Mouse (Mus musculus) liver, embryonic 16.5 days (tissue): Measurements from ENCODE around the gene Scrt2. TPM values are rescaled to one million over a fixed set of nuclear protein-coding genes. Genes with fewer than 3 reads are reported as not detected.

Experiments
- ATAC-seq: fragments of 200-750 bp; cut with Nextera tagmentation; 2 replicates; pipeline ENCODE4 v1.8.0; 2017; ENCODE audit warnings: low read depth, mild to moderate bottlenecking, moderate number of reproducible peaks, moderate library complexity
- H3K27ac ChIP-seq: fragments of 300-500 bp; sonication (generic); 2 replicates; pipeline ENCODE4 v1.5.1; 2014; ENCODE audit warnings: mild to moderate bottlenecking, low read length
- H3K27me3 ChIP-seq: fragments of 300-500 bp; sonication (generic); 2 replicates; pipeline ENCODE4 v1.6.1; 2014; ENCODE audit warnings: low read depth, low read length, mixed read lengths; ENCODE audit not compliant: control insufficient read depth, insufficient read depth
- H3K36me3 ChIP-seq: fragments of 300-500 bp; sonication (generic); 2 replicates; pipeline ENCODE4 v1.6.1; 2014; ENCODE audit warnings: mild to moderate bottlenecking; ENCODE audit not compliant: control insufficient read depth, insufficient read depth
- H3K4me1 ChIP-seq: fragments of 300-500 bp; sonication (generic); 2 replicates; pipeline ENCODE4 v1.6.1; 2014; ENCODE audit warnings: low read depth, low read length, mixed read lengths; ENCODE audit not compliant: control insufficient read depth
- H3K4me2 ChIP-seq: fragments of 300-500 bp; sonication (generic); 2 replicates; pipeline ENCODE4 v1.6.1; 2014; ENCODE audit warnings: low read depth, low read length, mixed read lengths
- H3K4me3 ChIP-seq: fragments of 300-500 bp; sonication (generic); 2 replicates; pipeline ENCODE4 v1.5.1; 2014; ENCODE audit warnings: low read depth, mild to moderate bottlenecking, low read length
- H3K9ac ChIP-seq: fragments of 300-500 bp; sonication (generic); 2 replicates; pipeline ENCODE4 v1.6.1; 2014; ENCODE audit warnings: low read depth, low read length
- H3K9me3 ChIP-seq: fragments of 300-500 bp; sonication (generic); replicated peaks from 2 replicates; pipeline ENCODE4 v1.6.1; 2016; ENCODE audit warnings: low read length; ENCODE audit not compliant: control insufficient read depth
- WGBS: fragments of 180-500 bp; shearing (Covaris S2); extraction: QIAGEN DNeasy Blood & Tissue Kit; methylation state at CpG from one replicate; pipeline ENCODE4 v1.1.7; 2014; ENCODE audit not compliant: insufficient replicate concordance; 5-methylcytosine and 5-hydroxymethylcytosine counted together
- polyA plus RNA-seq: library from polyadenylated mRNA; unstranded; fragments of >200 nt; fragmentation: Nextera tagmentation; extraction: Ambion mirVana; gene quantifications from 2 replicates; pipeline ENCODE4 v1.2.1, GENCODE M21; 2015

Scrt2 gene
- polyA plus RNA-seq, 1 experiment from 2014 or later: not detected

- no peak overlapping the region for H3K4me2 ChIP-seq
- H3K27me3 ChIP-seq: peaks cover 18% of the 10 kb centered on the region
- no peak for ATAC-seq
- peaks cover 14% of the 10 kb centered on the region for H3K4me1 ChIP-seq
- H3K4me3 ChIP-seq: no peak overlapping the region
- no peaks in the 10 kb centered on the region for H3K36me3 ChIP-seq
- H3K9ac ChIP-seq: no peak overlapping the region
- WGBS: 71% methylated on average over 13 of the region's 13 CpGs
- no peak overlapping the region for H3K27ac ChIP-seq
- H3K9me3 ChIP-seq: no peaks in the 10 kb centered on the region
Measured at GRCm38 (mm10) chr2:152101761-152102160, 20.4 kb downstream of the Scrt2 start.

DNA sequence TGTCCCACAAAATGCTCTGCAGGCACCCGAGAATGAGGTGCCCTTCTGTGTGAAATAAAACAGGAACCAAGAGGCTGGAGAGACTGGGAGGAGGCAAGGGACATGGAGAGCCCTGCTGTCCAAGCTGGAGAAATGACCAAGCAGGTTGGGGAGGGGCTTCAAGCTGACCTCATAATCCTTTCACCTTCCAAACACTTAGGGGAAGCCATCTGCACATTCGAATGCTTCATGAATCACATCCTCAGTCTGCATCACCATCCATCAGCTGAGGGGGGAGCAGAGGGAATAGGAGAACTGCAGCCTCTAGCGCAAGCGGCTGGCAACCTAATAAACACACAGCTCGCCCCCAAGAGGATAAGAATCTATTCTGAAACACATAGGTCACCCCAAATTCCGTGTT is 21.0 kb downstream of the Scrt2 start:
- WGBS: 48% methylated on average over 6 of the region's 6 CpGs
- Histone ChIP-seq H3K4me1 (peaks cover 14% of the 10 kb centered on the region), H3K9ac (no peak overlapping the region), H3K27me3 (peaks cover 18% of the 10 kb centered on the region), H3K4me2 (no peak overlapping the region), H3K9me3 (no peaks in the 10 kb centered on the region), H3K27ac (no peak overlapping the region), H3K4me3 (no peak overlapping the region), H3K36me3 (peaks cover under 1% of the 10 kb centered on the region; the same call in 1 of the 2 replicates)
- ATAC-seq: no peak

DNA sequence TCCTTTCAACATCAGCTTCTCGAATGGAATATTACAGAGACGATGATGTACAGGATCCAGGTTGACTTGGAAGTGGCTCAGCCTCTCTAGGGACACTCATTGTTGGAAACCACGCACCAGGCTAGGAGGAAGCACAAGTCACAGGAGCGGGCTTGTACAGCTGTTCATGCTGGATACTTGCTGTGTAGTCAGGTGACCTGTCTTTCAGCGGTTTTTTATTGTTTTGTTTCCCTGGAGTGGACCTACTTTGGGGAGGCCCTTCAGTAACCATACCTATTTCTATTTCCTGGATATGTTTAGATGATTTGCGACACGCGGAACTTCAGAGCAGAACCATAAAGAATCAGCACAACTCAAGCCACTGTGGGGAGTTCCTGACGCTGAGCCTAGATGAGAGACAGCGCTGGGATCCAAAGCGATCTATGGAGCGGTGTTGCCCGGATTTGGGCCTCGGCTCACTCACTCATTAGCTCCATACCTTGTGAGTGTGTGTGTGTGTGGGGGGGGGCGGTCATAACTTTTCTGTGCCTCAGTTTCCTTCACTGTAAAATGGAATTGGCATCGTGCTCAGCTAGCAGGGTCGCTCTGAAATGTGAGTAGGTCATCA is 23.5 kb downstream of the Scrt2 start:
- Histone ChIP-seq H3K9me3 (no peaks in the 10 kb centered on the region), H3K36me3 (peaks cover 6% of the 10 kb centered on the region; the same call in 1 of the 2 replicates), H3K4me2 (peak overlapping the region; percentile 84), H3K4me3 (peak overlapping the region; percentile 78), H3K4me1 (peaks cover 14% of the 10 kb centered on the region), H3K27me3 (peaks cover 15% of the 10 kb centered on the region), H3K27ac (peak overlapping the region; percentile 93), H3K9ac (peak overlapping the region; percentile 86)
- peak; percentile 31 for ATAC-seq
- 15% methylated on average over 17 of the region's 17 CpGs for WGBS

- Histone ChIP-seq H3K4me1 (peaks cover 14% of the 10 kb centered on the region), H3K9ac (peak within 1 kb of the TSS; percentile 86), H3K4me2 (peak within 1 kb of the TSS; percentile 84), H3K27me3 (peaks cover 13% of the 10 kb centered on the region), H3K9me3 (no peaks in the 10 kb centered on the region), H3K4me3 (peak within 1 kb of the TSS; percentile 78), H3K36me3 (peaks cover 6% of the 10 kb centered on the region; the same call in 1 of the 2 replicates), H3K27ac (peak within 1 kb of the TSS; percentile 93)
- 1% methylated on average over 83 of the region's 84 CpGs for WGBS
- peak; percentile 97 for ATAC-seq
Measured at GRCm38 (mm10) chr2:152105318-152106224, 24.2 kb downstream of the Scrt2 start, which contains the start of gene Srxn1. Gene Srxn1, plus strand, starts transcription at chr2:152105516.

GRCm38 (mm10) chr2:152106225-152106595 is 24.9 kb downstream of the Scrt2 start:
- Histone ChIP-seq H3K4me1 (peaks cover 14% of the 10 kb centered on the region), H3K9ac (peak overlapping the region; percentile 86), H3K4me3 (peak overlapping the region; percentile 78), H3K27me3 (peaks cover 12% of the 10 kb centered on the region), H3K36me3 (peaks cover 6% of the 10 kb centered on the region; the same call in 1 of the 2 replicates), H3K4me2 (peak overlapping the region; percentile 84), H3K9me3 (no peaks in the 10 kb centered on the region), H3K27ac (peak overlapping the region; percentile 93; the same call in 1 of the 2 replicates)
- no peak for ATAC-seq
- 81% methylated on average over 3 of the region's 3 CpGs for WGBS

GRCm38 (mm10) chr2:152106597-152106996 is 25.3 kb downstream of the Scrt2 start:
- Histone ChIP-seq H3K27ac (no peak overlapping the region), H3K36me3 (peaks cover 6% of the 10 kb centered on the region; the same call in 1 of the 2 replicates)
- WGBS: 94% methylated on average over 10 of the region's 10 CpGs

DNA sequence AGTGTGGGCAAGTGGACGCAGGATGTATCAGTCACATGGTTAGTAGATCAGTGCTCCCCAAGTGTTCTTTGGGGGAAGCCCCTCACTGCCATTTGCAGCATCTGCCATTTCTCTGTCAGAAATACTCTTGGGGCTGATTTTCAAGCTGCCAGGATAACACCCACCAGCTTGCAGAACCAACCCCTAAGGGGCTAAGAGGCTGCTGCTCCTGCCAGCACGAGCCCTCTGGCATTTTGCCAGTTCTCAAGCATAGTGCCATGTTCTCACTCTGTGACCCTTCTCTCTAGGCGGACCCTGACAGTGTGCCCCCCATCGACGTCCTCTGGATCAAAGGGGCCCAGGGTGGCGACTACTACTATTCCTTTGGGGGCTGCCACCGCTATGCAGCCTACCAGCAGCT is 27.4 kb downstream of the Scrt2 start:
- Histone ChIP-seq H3K9me3 (no peaks in the 10 kb centered on the region), H3K4me3 (no peak overlapping the region), H3K27ac (no peak overlapping the region), H3K36me3 (peaks cover 6% of the 10 kb centered on the region; the same call in 1 of the 2 replicates), H3K9ac (no peak overlapping the region), H3K4me2 (no peak overlapping the region), H3K4me1 (peaks cover 14% of the 10 kb centered on the region), H3K27me3 (no peaks in the 10 kb centered on the region; the same call in none of the 2 replicates)
- WGBS: 70% methylated on average over 7 of the region's 7 CpGs
- ATAC-seq: no peak

More at GRCm38 (mm10) chr2:152106597-152106996, 25.3 kb downstream of the Scrt2 start:
- H3K4me1 ChIP-seq: peaks cover 14% of the 10 kb centered on the region
- ATAC-seq: no peak
- H3K4me3 ChIP-seq: peak overlapping the region; percentile 78
- H3K4me2 ChIP-seq: peak overlapping the region; percentile 84
- H3K9ac ChIP-seq: peak overlapping the region; percentile 86
- no peaks in the 10 kb centered on the region for H3K9me3 ChIP-seq
- H3K27me3 ChIP-seq: peaks cover 11% of the 10 kb centered on the region

DNA sequence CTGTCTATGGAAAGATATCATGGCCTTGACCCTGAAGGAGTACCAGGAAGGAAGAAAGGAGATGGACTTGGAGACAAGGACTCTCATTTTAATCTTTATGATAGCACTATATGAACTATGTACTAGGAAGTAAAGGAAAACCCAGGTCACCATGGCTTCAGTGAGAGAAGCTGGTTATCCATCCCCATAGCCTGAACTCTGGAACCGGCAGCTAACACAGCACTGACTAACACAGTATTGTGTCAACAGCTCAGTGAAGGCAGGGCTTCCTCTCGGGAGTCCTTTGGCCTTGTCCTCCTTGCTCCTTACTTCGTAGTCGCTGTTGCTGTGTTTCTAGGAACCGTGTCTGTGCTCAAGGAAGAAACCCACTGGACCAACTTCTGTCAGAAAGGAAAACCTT is 28.1 kb downstream of the Scrt2 start:
- Histone ChIP-seq H3K9me3 (no peaks in the 10 kb centered on the region), H3K4me2 (no peak overlapping the region), H3K27me3 (peaks cover 5% of the 10 kb centered on the region), H3K36me3 (peaks cover 6% of the 10 kb centered on the region; the same call in 1 of the 2 replicates), H3K9ac (no peak overlapping the region), H3K4me3 (no peak overlapping the region), H3K27ac (no peak overlapping the region), H3K4me1 (peaks cover 14% of the 10 kb centered on the region)
- ATAC-seq: no peak
- WGBS: 76% methylated on average over 5 of the region's 5 CpGs
